Mouse (Mus musculus) ES-Bruce4 (cell line): ENCODE measurements at regions not wholly inside any gene's neighbourhood (a gene's known extent, or its start where the extent isn't known, plus 50 kb on each side); places are given as distances from the start of the nearest gene placed in this dataset.

ENCODE experiments used
- CTCF ChIP-seq: IDR thresholded peaks from one replicate; pipeline ENCODE4 v1.8.1; 2011; ENCODE audit warnings: low read depth, low read length
- POLR2A ChIP-seq: IDR thresholded peaks from one replicate; pipeline ENCODE4 v1.8.1; 2011; ENCODE audit warnings: low read length; ENCODE audit not compliant: insufficient read depth

GRCm38 (mm10) chr11:7880506-7880905 lies 666.8 kb upstream of the Igfbp3 start:
- no peak for TF ChIP-seq POLR2A
- no peak for TF ChIP-seq CTCF
